Mouse (Mus musculus) heart, postnatal 0 days (tissue): ENCODE measurements at regions not wholly inside any gene's neighbourhood (a gene's known extent, or its start where the extent isn't known, plus 50 kb on each side); places are given as distances from the start of the nearest gene placed in this dataset.

Source experiments
- ATAC-seq: fragments of 200-750 bp; cut with Nextera tagmentation; 2 replicates; pipeline ENCODE4 v1.8.0; 2017; ENCODE audit warnings: low read depth, moderate number of reproducible peaks, moderate library complexity; ENCODE audit not compliant: insufficient read depth
- DNase-seq: peaks from one replicate; pipeline ENCODE4 v3.0.0-alpha.2; 2016; ENCODE audit warnings: low spot score
- H3K27ac ChIP-seq: fragments of 300-500 bp; sonication (generic); 2 replicates; pipeline ENCODE4 v1.5.1; 2014; ENCODE audit warnings: low read depth, mild to moderate bottlenecking
- H3K27me3 ChIP-seq: fragments of 300-500 bp; sonication (generic); 2 replicates; pipeline ENCODE4 v1.6.1; 2014; ENCODE audit warnings: low read length, mixed read lengths; ENCODE audit not compliant: control insufficient read depth, insufficient read depth
- H3K36me3 ChIP-seq: fragments of 300-500 bp; sonication (generic); replicated peaks from 2 replicates; pipeline ENCODE4 v1.6.1; 2014; ENCODE audit warnings: low read length, mixed read lengths; ENCODE audit not compliant: control insufficient read depth, insufficient read depth
- H3K4me1 ChIP-seq: fragments of 300-500 bp; sonication (generic); 2 replicates; pipeline ENCODE4 v1.6.1; 2014; ENCODE audit warnings: antibody characterized with exemption; ENCODE audit not compliant: control insufficient read depth, insufficient read depth
- H3K4me2 ChIP-seq: fragments of 300-500 bp; sonication (generic); 2 replicates; pipeline ENCODE4 v1.6.1; 2014; ENCODE audit warnings: low read depth, mild to moderate bottlenecking, low read length, moderate library complexity
- H3K4me3 ChIP-seq: fragments of 300-500 bp; sonication (generic); 2 replicates; pipeline ENCODE4 v1.5.1; 2014; ENCODE audit warnings: low read depth, low read length
- H3K9ac ChIP-seq: fragments of 300-500 bp; sonication (generic); replicated peaks from 2 replicates; pipeline ENCODE4 v1.6.1; 2014; ENCODE audit warnings: low read depth, low read length, mixed read lengths
- H3K9me3 ChIP-seq: fragments of 300-500 bp; sonication (generic); replicated peaks from 2 replicates; pipeline ENCODE4 v1.6.1; 2016; ENCODE audit warnings: low read length; ENCODE audit not compliant: control insufficient read depth
- CTCF ChIP-seq: IDR thresholded peaks from 2 replicates; pipeline ENCODE4 v1.5.1; 2016; ENCODE audit warnings: antibody characterized with exemption, control low read depth, low read depth
- EP300 ChIP-seq: IDR thresholded peaks from 2 replicates; pipeline ENCODE4 v1.6.1; 2016; ENCODE audit warnings: antibody characterized with exemption, low read depth
- WGBS: fragments of 180-500 bp; shearing (Covaris S2); extraction: QIAGEN DNeasy Blood & Tissue Kit; methylation state at CpG from one replicate; pipeline ENCODE4 v1.1.7; 2014; 5-methylcytosine and 5-hydroxymethylcytosine counted together

DNA sequence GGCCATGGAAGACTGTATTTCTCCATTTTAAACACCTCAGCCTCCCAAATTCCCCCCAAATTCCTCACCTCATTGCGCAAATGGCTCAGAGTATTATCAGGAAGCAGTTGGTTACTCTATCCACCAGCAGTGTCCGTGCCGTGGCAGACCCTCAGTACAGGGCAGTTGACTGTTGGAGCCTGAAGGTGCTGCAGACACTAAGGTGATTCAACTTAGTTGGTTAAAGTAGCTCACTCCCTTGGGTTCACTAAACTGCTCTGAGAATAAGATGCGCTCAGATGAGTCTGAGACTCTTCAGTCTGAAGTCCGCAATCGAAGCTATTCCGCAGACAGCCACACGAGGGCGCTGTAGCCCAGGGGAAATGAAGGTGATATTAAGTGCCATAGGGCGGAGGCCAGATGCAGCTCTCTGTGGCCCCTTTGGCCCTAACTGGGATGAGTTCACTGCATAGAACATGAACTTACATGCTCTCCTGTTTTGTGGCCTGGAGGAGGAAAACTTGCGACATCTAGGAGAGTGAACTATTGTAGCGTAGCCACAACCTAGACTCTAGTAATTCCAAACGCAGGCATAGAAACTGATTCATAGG lies 62.9 kb downstream of the Amer3 start:
- DNase-seq (peak; percentile 27), ATAC-seq (peak; percentile 47)

DNA sequence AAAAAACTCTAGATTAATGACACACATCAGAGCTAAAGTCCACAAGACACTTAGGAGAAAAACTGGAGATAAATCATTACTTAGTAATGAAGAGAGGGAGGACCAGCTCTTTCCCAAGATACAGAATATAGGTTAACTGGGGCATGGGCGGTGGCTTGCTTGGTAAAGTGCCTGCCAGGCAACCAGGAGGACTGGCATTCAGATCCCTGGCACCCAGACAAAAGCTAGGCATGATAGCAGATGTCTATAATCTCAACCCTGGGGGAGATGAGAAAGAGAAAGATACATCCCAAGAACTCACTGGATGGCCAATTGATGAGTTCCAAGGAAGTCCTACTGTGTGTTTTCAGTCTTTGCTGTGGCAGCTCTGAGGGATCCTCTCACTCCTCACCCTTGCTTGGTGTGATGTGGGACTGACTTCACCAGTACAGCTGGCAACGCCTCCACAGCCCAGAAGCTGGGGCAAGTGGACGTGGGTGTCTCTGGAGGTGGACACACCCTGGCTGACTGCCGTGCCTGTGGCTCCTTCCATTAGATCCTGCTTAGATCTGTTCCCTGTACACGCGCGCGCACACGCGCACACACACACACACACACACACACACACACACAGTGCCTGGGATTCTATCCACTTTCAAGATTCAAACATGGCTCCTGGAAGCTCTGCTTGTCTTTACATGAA lies 74.6 kb downstream of the Amer3 start:
- H3K27me3 ChIP-seq: no peaks in the 10 kb centered on the region
- no peak overlapping the region for H3K4me3 ChIP-seq
- no peak for DNase-seq
- 87% methylated on average over 10 of the region's 10 CpGs for WGBS
- H3K27ac ChIP-seq: no peak overlapping the region
- no peaks in the 10 kb centered on the region for H3K9me3 ChIP-seq
- no peak overlapping the region for H3K4me2 ChIP-seq
- no peak overlapping the region for H3K9ac ChIP-seq
- no peaks in the 10 kb centered on the region for H3K36me3 ChIP-seq
- no peaks in the 10 kb centered on the region for H3K4me1 ChIP-seq
- ATAC-seq: no peak
- no peak for TF ChIP-seq CTCF
- TF ChIP-seq EP300: no peak

More for the DNA sequence above, 62.9 kb downstream of the Amer3 start:
- H3K36me3 ChIP-seq: no peaks in the 10 kb centered on the region
- no peak overlapping the region for H3K9ac ChIP-seq
- WGBS: 35% methylated on average over 13 of the region's 13 CpGs
- no peaks in the 10 kb centered on the region for H3K27me3 ChIP-seq
- no peaks in the 10 kb centered on the region for H3K9me3 ChIP-seq
- TF ChIP-seq CTCF: peak; percentile 94
- no peak for TF ChIP-seq EP300
- H3K27ac ChIP-seq: no peak overlapping the region
- H3K4me3 ChIP-seq: no peak overlapping the region
- H3K4me2 ChIP-seq: no peak overlapping the region
- no peaks in the 10 kb centered on the region for H3K4me1 ChIP-seq

DNA sequence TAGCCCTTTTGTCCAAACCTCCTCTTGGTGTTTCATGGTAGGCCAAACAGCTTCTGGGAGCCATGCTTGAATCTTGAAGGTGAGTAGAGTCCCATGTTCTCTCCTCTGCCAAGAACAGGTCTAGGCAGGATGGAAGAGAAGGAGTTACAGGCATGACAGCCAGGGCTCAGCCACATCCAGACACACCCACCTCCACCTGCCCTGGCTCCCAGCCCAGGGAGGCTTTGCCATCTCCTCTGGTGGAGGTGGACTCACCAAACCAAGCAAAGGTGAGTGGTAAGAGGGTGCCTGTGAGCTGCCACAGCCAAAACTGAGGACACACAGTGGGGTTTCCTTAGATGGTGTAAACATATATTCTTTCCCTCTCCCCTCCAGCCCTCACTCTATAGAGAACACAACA lies 78.0 kb downstream of the Amer3 start:
- H3K27ac ChIP-seq: no peak overlapping the region
- no peak for DNase-seq

DNA sequence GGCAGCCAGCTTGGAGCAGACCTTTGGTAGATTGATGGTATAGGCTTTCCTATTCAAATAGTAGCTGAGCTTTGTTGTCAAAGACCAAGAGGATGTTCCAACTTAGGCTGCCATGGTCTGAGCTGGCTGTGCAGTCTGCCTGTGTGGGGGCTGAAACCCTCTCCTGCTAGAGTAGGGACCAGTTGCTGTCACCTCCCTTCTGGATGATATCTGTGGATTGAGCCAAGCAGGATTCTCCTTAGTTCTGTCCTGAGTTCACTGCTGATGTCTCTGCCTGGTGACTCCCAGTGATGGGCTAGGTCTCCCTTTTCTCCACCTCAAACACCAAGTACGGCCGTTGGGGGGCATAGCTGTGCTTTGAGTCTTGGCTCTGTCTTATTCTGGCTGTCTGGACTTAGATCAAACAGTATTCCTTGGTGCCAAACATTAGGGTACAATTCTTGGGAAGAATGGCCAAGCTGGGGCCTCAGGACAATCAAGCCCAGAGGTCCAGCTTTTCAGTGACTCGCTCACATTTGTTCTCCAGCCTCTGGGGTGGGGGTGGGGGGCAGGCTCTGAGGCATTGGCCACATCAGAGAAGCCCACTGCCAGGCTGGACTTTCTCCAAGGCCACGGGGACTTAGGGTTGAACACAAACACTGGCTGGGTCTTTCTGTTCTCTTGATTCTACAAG lies 84.6 kb downstream of the Amer3 start:
- DNase-seq: no peak
- H3K4me1 ChIP-seq: no peaks in the 10 kb centered on the region
- no peaks in the 10 kb centered on the region for H3K27me3 ChIP-seq
- 76% methylated on average over 4 of the region's 4 CpGs for WGBS
- H3K9me3 ChIP-seq: no peaks in the 10 kb centered on the region
- TF ChIP-seq CTCF: 0 out of 2 replicates have a peak, but pooled peaks have one; percentile 5
- no peak for TF ChIP-seq EP300
- no peak overlapping the region for H3K9ac ChIP-seq
- ATAC-seq: no peak
- H3K4me2 ChIP-seq: no peak overlapping the region
- H3K36me3 ChIP-seq: no peaks in the 10 kb centered on the region
- H3K4me3 ChIP-seq: no peak overlapping the region
- no peak overlapping the region for H3K27ac ChIP-seq

More for the DNA sequence above, 78.0 kb downstream of the Amer3 start:
- H3K9ac ChIP-seq: no peak overlapping the region
- H3K4me3 ChIP-seq: no peak overlapping the region
- H3K4me1 ChIP-seq: no peaks in the 10 kb centered on the region
- H3K36me3 ChIP-seq: no peaks in the 10 kb centered on the region
- ATAC-seq: no peak
- no peak overlapping the region for H3K4me2 ChIP-seq
- no peak for TF ChIP-seq EP300
- TF ChIP-seq CTCF: no peak
- no peaks in the 10 kb centered on the region for H3K9me3 ChIP-seq
- H3K27me3 ChIP-seq: no peaks in the 10 kb centered on the region

DNA sequence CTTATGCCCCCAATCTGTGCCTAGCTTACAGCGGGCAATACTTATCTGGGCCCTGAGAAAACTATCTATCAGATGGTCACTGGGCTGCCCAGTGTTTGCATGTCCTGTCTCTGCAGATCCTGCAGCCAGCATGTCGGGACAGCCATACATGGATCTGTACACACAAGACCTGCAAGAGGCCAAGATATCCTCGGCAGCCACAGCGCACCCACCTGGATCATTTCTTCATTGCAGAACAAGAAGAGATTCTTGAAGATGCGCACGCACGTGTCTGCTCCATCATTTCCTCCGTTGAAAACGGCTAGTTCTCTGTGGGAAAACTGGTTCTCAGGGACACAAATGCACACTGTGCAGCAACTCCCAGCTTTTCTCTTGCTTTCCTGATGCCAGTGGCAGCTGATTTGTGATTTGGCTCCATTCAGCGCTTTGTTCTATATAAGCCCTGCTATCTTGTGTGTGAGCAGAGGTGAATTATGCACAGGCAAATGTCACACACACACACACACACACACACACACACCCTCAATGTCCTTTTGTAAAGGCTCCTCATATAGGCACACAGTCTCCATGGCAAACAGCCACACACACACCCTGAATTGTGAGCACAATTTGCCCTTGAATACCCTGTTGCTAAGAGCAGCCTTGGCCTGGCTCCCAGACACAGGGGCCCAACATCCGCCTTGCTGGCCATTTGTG lies 85.5 kb downstream of the Amer3 start:
- WGBS: 63% methylated on average over 11 of the region's 11 CpGs
- Histone ChIP-seq H3K9ac (no peak overlapping the region), H3K36me3 (no peaks in the 10 kb centered on the region), H3K27me3 (no peaks in the 10 kb centered on the region), H3K9me3 (no peaks in the 10 kb centered on the region), H3K4me1 (no peaks in the 10 kb centered on the region), H3K27ac (no peak overlapping the region), H3K4me3 (no peak overlapping the region), H3K4me2 (no peak overlapping the region)
- DNase-seq (peak; percentile 47), ATAC-seq (peak; percentile 77)
- TF ChIP-seq CTCF (no peak), EP300 (no peak)
